Mouse (Mus musculus): Measurements from ENCODE around the gene Otud7a. TPM values are rescaled to one million over a fixed set of nuclear protein-coding genes. Genes with fewer than 3 reads are reported as not detected.

The Otud7a gene
- total and polyA plus RNA-seq, 3 experiments: not detected

DNA sequence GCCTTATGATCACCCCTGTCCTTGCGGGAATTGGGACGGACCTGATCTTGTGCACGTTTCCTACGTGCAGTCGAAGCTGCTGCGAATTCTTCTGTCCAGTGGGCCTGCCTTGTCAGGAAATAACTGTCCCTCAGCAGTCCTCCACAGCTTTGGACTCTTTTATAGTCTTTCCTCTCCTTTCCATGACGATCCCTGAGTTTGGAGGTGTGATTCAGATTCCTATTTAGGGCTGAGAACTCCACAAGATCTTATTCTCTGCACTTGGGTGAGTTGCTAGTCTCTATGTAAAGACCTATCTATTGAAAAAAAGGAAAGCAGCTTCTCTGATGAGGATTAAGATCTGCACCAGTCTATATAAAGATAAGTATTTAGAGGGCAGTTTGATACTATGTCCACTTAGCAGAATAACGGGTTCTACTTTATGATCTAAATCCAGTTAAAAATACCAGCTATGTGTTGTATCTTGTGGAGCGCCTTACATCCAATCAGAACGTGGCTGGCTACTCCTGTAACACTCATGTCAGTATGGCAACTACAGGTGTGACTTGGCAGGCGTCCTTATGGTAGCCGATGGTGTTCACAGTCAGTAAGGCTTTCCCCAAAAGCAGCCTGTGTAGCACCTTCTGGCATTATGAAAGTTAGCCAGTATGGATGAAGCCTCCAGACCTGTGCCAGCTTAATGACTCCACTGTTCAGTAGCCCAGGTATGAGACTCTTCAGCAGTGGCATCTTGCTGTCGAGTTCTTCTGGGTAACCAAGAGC lies 274.8 kb downstream of the Otud7a start:
- Histone ChIP-seq H3K36me3 (ENCODE audit: control insufficient read depth in 1 of 2, insufficient read depth in 2 of 2, low read length in 2 of 2) (no peaks in the 10 kb centered on the region), H3K4me1 (ENCODE audit: control insufficient read depth in 1 of 2, insufficient read depth in 2 of 2, low read length in 2 of 2) (no peaks in the 10 kb centered on the region), H3K79me2 (ENCODE audit: control insufficient read depth, insufficient read depth, low read length, poor library complexity) (no peaks in the 10 kb centered on the region), H3K9me3 (replicated peaks; ENCODE audit: insufficient read depth, low read length) (no peaks in the 10 kb centered on the region), H3K9ac (ENCODE audit: control insufficient read depth, low read depth, low read length, poor library complexity, severe bottlenecking) (no peak overlapping the region), H3K4me3 (ENCODE audit: control insufficient read depth in 1 of 2, insufficient read depth in 1 of 2, low read depth in 2 of 2, low read length in 2 of 2) (no peak overlapping the region), H3K27ac (ENCODE audit: control insufficient read depth, low read depth, low read length) (no peak overlapping the region), H3K27me3 (ENCODE audit: control insufficient read depth in 1 of 2, insufficient read depth in 2 of 2, low read length in 2 of 2) (no peaks in the 10 kb centered on the region)
- TF ChIP-seq SIN3A (IDR thresholded peaks at IDR 0.05; ENCODE audit: low read length): no peak
- no peak for DNase-seq (ENCODE audit: low read depth, low spot score)

- no peak overlapping the region for H3K9ac ChIP-seq (ENCODE audit: control insufficient read depth, low read depth, low read length, poor library complexity, severe bottlenecking)
- H3K9me3 ChIP-seq (replicated peaks; ENCODE audit: insufficient read depth, low read length): no peaks in the 10 kb centered on the region
- no peak overlapping the region for H3K4me3 ChIP-seq (ENCODE audit: control insufficient read depth in 1 of 2, insufficient read depth in 1 of 2, low read depth in 2 of 2, low read length in 2 of 2)
- no peak overlapping the region for H3K27ac ChIP-seq (ENCODE audit: control insufficient read depth, low read depth, low read length)
- H3K4me1 ChIP-seq (ENCODE audit: control insufficient read depth in 1 of 2, insufficient read depth in 2 of 2, low read length in 2 of 2): no peaks in the 10 kb centered on the region
- H3K79me2 ChIP-seq (ENCODE audit: control insufficient read depth, insufficient read depth, low read length, poor library complexity): no peaks in the 10 kb centered on the region
- no peak for DNase-seq (ENCODE audit: low read depth, low spot score)
- H3K27me3 ChIP-seq (ENCODE audit: control insufficient read depth in 1 of 2, insufficient read depth in 2 of 2, low read length in 2 of 2): no peaks in the 10 kb centered on the region
- no peaks in the 10 kb centered on the region for H3K36me3 ChIP-seq (ENCODE audit: control insufficient read depth in 1 of 2, insufficient read depth in 2 of 2, low read length in 2 of 2)
- TF ChIP-seq GATA1 (IDR thresholded peaks at IDR 0.05; ENCODE audit: low read depth, low read length): no peak
- TF ChIP-seq CTCF (IDR thresholded peaks at IDR 0.05 in 2 of 3, conservative IDR thresholded peaks at IDR 0.05 in 1 of 3; ENCODE audit: control insufficient read depth in 1 of 3, insufficient read depth in 1 of 3, low read depth in 2 of 3, low read length in 3 of 3, poor library complexity in 1 of 3, severe bottlenecking in 1 of 3): no peak
These were observed 276.1 kb downstream of the Otud7a start for GRCm38 (mm10) chr7:63720682-63721081.

DNA sequence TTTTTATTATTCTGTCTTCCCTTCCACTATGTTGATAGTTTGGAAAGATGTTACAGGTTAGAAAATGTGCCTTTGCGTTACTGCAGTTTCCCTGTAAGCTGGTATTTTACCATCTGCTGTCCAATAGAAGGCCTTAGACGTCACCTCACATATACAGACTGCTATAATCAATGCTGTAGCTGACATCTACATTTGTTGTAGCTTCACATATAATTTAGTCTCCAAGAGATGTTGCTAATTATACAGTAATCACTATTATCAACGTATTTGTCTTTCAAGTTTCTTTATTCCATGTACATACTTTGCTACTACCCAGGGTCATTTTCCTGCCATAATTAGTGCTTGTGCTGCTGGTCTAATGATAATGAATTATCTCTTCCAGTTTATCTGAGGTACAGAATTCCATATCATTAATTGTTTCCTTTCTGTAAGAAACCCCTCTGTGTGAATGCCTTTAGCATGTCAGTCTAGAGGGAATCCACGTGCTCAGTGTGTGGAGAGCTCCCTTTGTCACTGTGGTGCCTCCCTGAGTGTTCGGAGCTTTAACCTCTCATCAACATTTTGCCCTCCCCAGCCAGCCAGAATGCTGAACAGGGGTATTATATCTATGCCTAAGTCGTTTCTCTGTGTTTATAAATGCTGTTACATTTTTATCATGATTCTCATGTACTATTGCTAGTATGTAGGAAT lies 280.6 kb downstream of the Otud7a start:
- Histone ChIP-seq H3K27ac (ENCODE audit: control insufficient read depth, low read depth, low read length) (no peak overlapping the region), H3K36me3 (ENCODE audit: control insufficient read depth in 1 of 2, insufficient read depth in 2 of 2, low read length in 2 of 2) (no peaks in the 10 kb centered on the region), H3K27me3 (ENCODE audit: control insufficient read depth in 1 of 2, insufficient read depth in 2 of 2, low read length in 2 of 2) (no peaks in the 10 kb centered on the region)

More for the DNA sequence above, 280.6 kb downstream of the Otud7a start:
- TF ChIP-seq ZNF384 (IDR thresholded peaks at IDR 0.05; ENCODE audit: low read depth, low read length) (no peak), HCFC1 (IDR thresholded peaks at IDR 0.05; ENCODE audit: low read depth, low read length) (no peak), ETS1 (IDR thresholded peaks at IDR 0.05; ENCODE audit: low read depth, low read length) (no peak), USF2 (IDR thresholded peaks at IDR 0.05; ENCODE audit: borderline replicate concordance in 1 of 2, insufficient read depth in 1 of 2, low read depth in 1 of 2, low read length in 2 of 2) (no peak), TBP (IDR thresholded peaks at IDR 0.05; ENCODE audit: low read depth, low read length) (no peak), EP300 (IDR thresholded peaks at IDR 0.05; ENCODE audit: low read depth in 1 of 2, low read length in 2 of 2) (no peak), ZMIZ1 (IDR thresholded peaks at IDR 0.05; ENCODE audit: low read depth, low read length) (no peak), MXI1 (IDR thresholded peaks at IDR 0.05; ENCODE audit: low read depth, low read length) (no peak), MYC (IDR thresholded peaks at IDR 0.05; ENCODE audit: low read depth, low read length) (no peak), GATA1 (IDR thresholded peaks at IDR 0.05; ENCODE audit: low read depth, low read length) (no peak), MAZ (IDR thresholded peaks at IDR 0.05; ENCODE audit: low read depth, low read length) (no peak), ZKSCAN1 (IDR thresholded peaks at IDR 0.05; ENCODE audit: low read depth, low read length) (no peak), CTCF (IDR thresholded peaks at IDR 0.05 in 2 of 3, conservative IDR thresholded peaks at IDR 0.05 in 1 of 3; ENCODE audit: control insufficient read depth in 1 of 3, insufficient read depth in 1 of 3, low read depth in 2 of 3, low read length in 3 of 3, poor library complexity in 1 of 3, severe bottlenecking in 1 of 3) (no peak), RAD21 (IDR thresholded peaks at IDR 0.05; ENCODE audit: low read depth, low read length) (no peak), MAFK (IDR thresholded peaks at IDR 0.05; ENCODE audit: borderline replicate concordance, low read depth, low read length) (no peak), ELF1 (IDR thresholded peaks at IDR 0.05; ENCODE audit: low read depth, low read length) (no peak), ZC3H11A (IDR thresholded peaks at IDR 0.05; ENCODE audit: low read depth, low read length) (no peak), BHLHE40 (IDR thresholded peaks at IDR 0.05; ENCODE audit: borderline replicate concordance, low read depth, low read length) (no peak), TAL1 (IDR thresholded peaks at IDR 0.05; ENCODE audit: low read length) (no peak)
- no peak for DNase-seq (ENCODE audit: low read depth, low spot score)
- H3K4me1 ChIP-seq (ENCODE audit: control insufficient read depth in 1 of 2, insufficient read depth in 2 of 2, low read length in 2 of 2): no peaks in the 10 kb centered on the region
- H3K9me3 ChIP-seq (replicated peaks; ENCODE audit: insufficient read depth, low read length): no peaks in the 10 kb centered on the region
- H3K79me2 ChIP-seq (ENCODE audit: control insufficient read depth, insufficient read depth, low read length, poor library complexity): no peaks in the 10 kb centered on the region
- no peak overlapping the region for H3K4me3 ChIP-seq (ENCODE audit: control insufficient read depth in 1 of 2, insufficient read depth in 1 of 2, low read depth in 2 of 2, low read length in 2 of 2)
- H3K9ac ChIP-seq (ENCODE audit: control insufficient read depth, low read depth, low read length, poor library complexity, severe bottlenecking): no peak overlapping the region
